Mouse (Mus musculus) embryonic facial prominence, embryonic 12.5 days (tissue): Measurements from ENCODE around the gene Luzp2. TPM values are rescaled to one million over a fixed set of nuclear protein-coding genes. Genes with fewer than 3 reads are reported as not detected.
"Not testable (repeated sequence)": the region's sequence is repeated elsewhere in the genome, so short reads cannot be mapped to it uniquely, and the experiment has no call there.

Experiments
- ATAC-seq: fragments of 200-750 bp; cut with Nextera tagmentation; 2 replicates; pipeline ENCODE4 v1.8.0; 2017; ENCODE audit not compliant: insufficient number of reproducible peaks, insufficient read depth, low FRiP score, low TSS enrichment
- H3K27ac ChIP-seq: fragments of 300-500 bp; sonication (generic); 2 replicates; pipeline ENCODE4 v1.5.1; 2016; ENCODE audit warnings: mild to moderate bottlenecking
- H3K27me3 ChIP-seq: fragments of 300-500 bp; sonication (generic); 2 replicates; pipeline ENCODE4 v1.6.1; 2016; ENCODE audit warnings: mild to moderate bottlenecking, moderate library complexity
- H3K36me3 ChIP-seq: fragments of 300-500 bp; sonication (generic); 2 replicates; pipeline ENCODE4 v1.6.1; 2016; ENCODE audit warnings: mild to moderate bottlenecking
- H3K4me1 ChIP-seq: fragments of 300-500 bp; sonication (generic); 2 replicates; pipeline ENCODE4 v1.6.1; 2016
- H3K4me2 ChIP-seq: fragments of 300-500 bp; sonication (generic); replicated peaks from 2 replicates; pipeline ENCODE4 v1.6.1; 2016; ENCODE audit warnings: mild to moderate bottlenecking, moderate library complexity
- H3K4me3 ChIP-seq: fragments of 300-500 bp; sonication (generic); 2 replicates; pipeline ENCODE4 v1.5.1; 2016; ENCODE audit warnings: mild to moderate bottlenecking
- H3K9ac ChIP-seq: fragments of 300-500 bp; sonication (generic); 2 replicates; pipeline ENCODE4 v1.6.1; 2016; ENCODE audit warnings: mild to moderate bottlenecking, moderate library complexity
- H3K9me3 ChIP-seq: fragments of 300-500 bp; sonication (generic); 2 replicates; pipeline ENCODE4 v1.6.1; 2016; ENCODE audit warnings: mild to moderate bottlenecking, moderate library complexity
- WGBS: fragments of 180-500 bp; shearing (Covaris S2); methylation state at CpG from one replicate; pipeline ENCODE4 v1.1.7; 2016; 5-methylcytosine and 5-hydroxymethylcytosine counted together
- polyA plus RNA-seq: library from polyadenylated mRNA; unstranded; fragments of >200 nt; fragmentation: Nextera tagmentation; extraction: Ambion mirVana; gene quantifications from 2 replicates; pipeline ENCODE4 v1.2.1, GENCODE M21; 2016

Gene Luzp2
- polyA plus RNA-seq, 1 experiment from 2014 or later, result 2.9 TPM

DNA sequence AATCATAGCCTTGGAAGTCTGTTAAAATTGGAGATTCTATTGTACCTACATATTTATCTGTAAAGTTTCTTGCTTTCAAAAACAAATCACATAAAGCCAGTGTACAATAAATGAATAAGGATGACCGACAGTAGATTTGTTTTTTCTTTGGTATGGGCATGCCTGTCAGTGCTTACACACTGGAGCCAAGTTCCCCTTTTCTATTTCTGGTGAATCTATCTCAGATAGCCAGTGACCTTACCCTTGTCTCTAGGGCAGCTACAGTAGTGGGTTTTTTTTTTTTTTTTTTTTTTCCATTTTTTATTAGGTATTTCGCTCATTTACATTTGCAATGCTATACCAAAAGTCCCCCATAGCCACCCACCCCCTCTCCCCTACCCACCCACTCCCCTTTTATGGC, 298.6 kb downstream of the Luzp2 start:
- not testable (repeated sequence) for H3K9ac ChIP-seq, H3K9me3 ChIP-seq, H3K4me2 ChIP-seq, H3K36me3 ChIP-seq, H3K27ac ChIP-seq, H3K4me1 ChIP-seq, ATAC-seq, H3K4me3 ChIP-seq, H3K27me3 ChIP-seq
- 93% methylated on average over 2 of the region's 2 CpGs for WGBS

DNA sequence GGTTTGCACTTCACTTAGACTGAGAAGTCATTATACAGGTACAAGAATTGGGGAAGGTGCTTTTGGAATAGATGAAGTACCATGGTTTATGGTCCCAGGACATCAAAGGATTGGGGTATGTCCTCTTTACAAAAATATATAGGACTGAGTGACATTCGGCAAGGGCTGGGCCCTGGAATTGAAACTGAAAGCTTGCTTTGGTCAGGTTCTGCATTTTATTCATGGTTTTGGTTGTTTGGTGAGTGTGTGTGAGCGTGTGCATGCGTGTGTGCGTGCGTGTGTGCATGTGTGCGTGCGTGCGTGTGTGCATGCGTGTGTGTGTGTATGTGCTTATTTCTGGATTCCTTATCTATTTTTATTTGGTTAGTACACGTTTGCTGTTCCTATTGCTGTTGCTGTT, 353.6 kb downstream of the Luzp2 start:
- no peak for ATAC-seq
- 89% methylated on average over 10 of the region's 10 CpGs for WGBS
- Histone ChIP-seq H3K27ac (no peak overlapping the region), H3K4me3 (no peak overlapping the region), H3K36me3 (no peaks in the 10 kb centered on the region), H3K4me2 (no peak overlapping the region), H3K27me3 (no peaks in the 10 kb centered on the region), H3K9me3 (no peaks in the 10 kb centered on the region), H3K4me1 (no peaks in the 10 kb centered on the region), H3K9ac (no peak overlapping the region)

DNA sequence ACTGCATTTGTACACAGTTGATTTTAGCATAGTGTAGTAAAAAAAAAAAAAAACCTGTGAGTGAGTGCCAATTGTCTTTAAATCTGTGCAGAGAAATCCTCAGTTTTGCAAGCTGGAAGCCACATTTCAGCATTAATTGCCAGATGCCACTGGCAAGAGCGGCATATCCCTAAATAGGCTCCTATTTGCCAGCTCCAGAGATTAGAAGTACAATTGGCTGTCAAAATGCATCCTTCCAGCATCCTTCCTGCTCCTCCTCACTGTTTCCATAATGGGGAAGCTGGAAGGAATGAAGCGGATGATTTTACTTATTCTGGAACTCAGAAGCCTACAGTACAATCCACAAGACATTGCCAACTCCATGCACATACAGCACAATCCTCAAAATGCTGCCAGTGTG, 354.2 kb downstream of the Luzp2 start:
- no peaks in the 10 kb centered on the region for H3K9me3 ChIP-seq
- no peak overlapping the region for H3K4me2 ChIP-seq
- ATAC-seq, result no peak
- H3K4me1 ChIP-seq, result no peaks in the 10 kb centered on the region
- H3K27ac ChIP-seq, result no peak overlapping the region
- no peak overlapping the region for H3K9ac ChIP-seq
- no peak overlapping the region for H3K4me3 ChIP-seq
- H3K27me3 ChIP-seq, result no peaks in the 10 kb centered on the region
- 71% methylated on average over 2 of the region's 2 CpGs for WGBS
- no peaks in the 10 kb centered on the region for H3K36me3 ChIP-seq

DNA sequence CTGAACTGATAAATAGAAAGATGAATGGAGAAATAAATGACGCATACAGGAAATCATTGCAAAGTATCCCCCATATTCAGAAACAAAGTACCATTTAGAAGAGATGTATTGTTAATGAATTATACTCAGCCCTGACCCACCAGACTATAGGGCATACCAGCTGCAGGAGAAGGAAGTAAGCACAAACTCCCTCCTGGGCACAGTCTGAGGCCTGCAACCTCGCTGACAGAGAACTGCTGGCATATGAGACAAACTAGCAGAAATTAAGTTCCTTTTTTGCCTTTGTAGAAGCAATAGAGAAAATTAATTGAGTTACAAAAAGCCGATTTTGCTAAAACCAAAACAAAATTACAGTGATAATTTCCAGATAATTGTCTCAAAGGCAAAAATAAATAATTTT, 355.4 kb downstream of the Luzp2 start:
- H3K36me3 ChIP-seq, result no peaks in the 10 kb centered on the region
- no peak overlapping the region for H3K4me2 ChIP-seq
- H3K27me3 ChIP-seq, result no peaks in the 10 kb centered on the region
- no peak for ATAC-seq
- H3K27ac ChIP-seq, result no peak overlapping the region
- no peaks in the 10 kb centered on the region for H3K9me3 ChIP-seq
- 74% methylated on average over 3 of the region's 3 CpGs for WGBS
- no peak overlapping the region for H3K4me3 ChIP-seq
- H3K9ac ChIP-seq, result no peak overlapping the region
- H3K4me1 ChIP-seq, result no peaks in the 10 kb centered on the region

DNA sequence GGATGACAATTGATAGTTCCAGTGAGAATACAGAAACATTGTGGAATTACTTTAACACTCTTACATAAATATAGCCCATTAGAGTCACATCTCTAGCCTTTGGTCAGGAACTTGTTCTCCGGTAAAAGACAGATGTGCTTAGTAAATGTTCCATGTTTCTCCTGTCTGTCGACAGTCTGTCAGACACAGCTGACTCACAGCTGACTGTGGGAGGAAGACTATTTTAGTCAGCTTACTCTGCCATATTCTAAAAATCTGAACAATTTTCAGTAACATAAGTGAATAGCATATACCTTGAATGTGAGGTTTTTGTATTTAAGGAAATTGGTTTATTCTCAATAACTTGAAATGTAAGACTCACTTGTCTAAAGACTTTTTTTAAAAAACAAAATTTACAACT, 363.5 kb downstream of the Luzp2 start:
- Histone ChIP-seq H3K36me3 (no peaks in the 10 kb centered on the region), H3K9ac (no peak overlapping the region), H3K4me3 (no peak overlapping the region), H3K27ac (no peak overlapping the region), H3K27me3 (no peaks in the 10 kb centered on the region), H3K9me3 (no peaks in the 10 kb centered on the region), H3K4me2 (no peak overlapping the region), H3K4me1 (no peaks in the 10 kb centered on the region)
- ATAC-seq, result no peak
- 84% methylated on average over 2 of the region's 2 CpGs for WGBS

DNA sequence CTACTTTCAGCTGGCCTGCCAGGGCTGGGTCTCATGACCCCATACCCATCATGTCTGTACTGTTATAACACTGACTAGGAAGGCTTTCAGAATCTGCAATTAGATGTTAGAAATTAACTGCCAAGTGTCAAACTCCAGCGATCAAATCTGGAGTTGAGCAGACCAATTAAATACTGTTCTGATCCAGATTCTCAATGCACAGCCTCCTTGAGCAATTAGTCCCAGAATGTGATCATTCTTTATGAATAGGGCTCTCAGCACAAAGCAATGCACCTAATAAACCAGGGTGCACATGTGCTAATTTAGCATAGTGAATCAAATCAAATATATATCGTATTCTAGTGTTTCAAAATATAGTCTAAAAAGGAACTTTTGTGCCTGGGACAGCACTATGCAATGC, 387.7 kb downstream of the Luzp2 start:
- Histone ChIP-seq H3K9me3 (no peaks in the 10 kb centered on the region), H3K4me3 (no peak overlapping the region), H3K9ac (no peak overlapping the region), H3K27ac (no peak overlapping the region), H3K4me2 (no peak overlapping the region), H3K36me3 (no peaks in the 10 kb centered on the region), H3K4me1 (no peaks in the 10 kb centered on the region), H3K27me3 (no peaks in the 10 kb centered on the region)
- ATAC-seq, result no peak
- WGBS, result 78% methylated on average over 2 of the region's 2 CpGs

DNA sequence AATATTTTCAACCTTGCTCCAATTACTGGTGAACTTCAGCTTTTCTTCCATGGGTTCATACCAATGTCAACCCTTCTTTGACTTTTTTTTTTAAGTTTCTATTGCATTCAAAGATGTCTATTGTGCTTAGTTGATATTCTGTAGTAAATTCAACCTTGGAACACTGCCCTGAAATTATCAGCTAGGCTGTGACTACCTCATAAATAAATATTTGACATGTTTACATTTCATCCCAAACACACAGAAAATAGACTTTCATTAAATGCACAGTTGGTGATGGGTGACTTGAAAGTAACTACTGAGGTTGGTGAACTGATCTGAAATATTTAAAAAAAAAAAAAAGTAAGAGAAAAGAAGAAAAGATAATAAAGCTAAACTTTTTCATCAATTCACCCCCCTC, 394.1 kb downstream of the Luzp2 start:
- H3K4me2 ChIP-seq, result no peak overlapping the region
- no peak overlapping the region for H3K9ac ChIP-seq
- no peaks in the 10 kb centered on the region for H3K36me3 ChIP-seq
- no peak for ATAC-seq
- no peaks in the 10 kb centered on the region for H3K9me3 ChIP-seq
- H3K4me3 ChIP-seq, result no peak overlapping the region
- H3K27me3 ChIP-seq, result no peaks in the 10 kb centered on the region
- H3K4me1 ChIP-seq, result no peaks in the 10 kb centered on the region
- H3K27ac ChIP-seq, result no peak overlapping the region
